Mouse (Mus musculus) forebrain, postnatal 0 days (tissue): Measurements from ENCODE around the gene Mrpl28. TPM values are rescaled to one million over a fixed set of nuclear protein-coding genes. Genes with fewer than 3 reads are reported as not detected.
"Not testable (repeated sequence)": the region's sequence is repeated elsewhere in the genome, so short reads cannot be mapped to it uniquely, and the experiment has no call there.

Experiments
- ATAC-seq: fragments of 200-750 bp; cut with Nextera tagmentation; 2 replicates; pipeline ENCODE4 v1.8.0; 2017; ENCODE audit warnings: mild to moderate bottlenecking, moderate library complexity
- DNase-seq: peaks from one replicate; pipeline ENCODE4 v3.0.0-alpha.2; 2015
- H3K27ac ChIP-seq: fragments of 300-500 bp; sonication (generic); 2 replicates; pipeline ENCODE4 v1.5.1; 2014; ENCODE audit warnings: low read depth, mild to moderate bottlenecking, antibody characterized with exemption, low read length, moderate library complexity, mixed read lengths
- H3K27me3 ChIP-seq: fragments of 300-500 bp; sonication (generic); 2 replicates; pipeline ENCODE4 v1.6.1; 2014; ENCODE audit warnings: mild to moderate bottlenecking, low read length, mixed read lengths; ENCODE audit not compliant: insufficient read depth
- H3K36me3 ChIP-seq: fragments of 300-500 bp; sonication (generic); 2 replicates; pipeline ENCODE4 v1.6.1; 2014; ENCODE audit warnings: mild to moderate bottlenecking, moderate library complexity; ENCODE audit not compliant: insufficient read depth
- H3K4me1 ChIP-seq: fragments of 300-500 bp; sonication (generic); 2 replicates; pipeline ENCODE4 v1.6.1; 2014; ENCODE audit warnings: antibody characterized with exemption; ENCODE audit not compliant: insufficient read depth
- H3K4me2 ChIP-seq: fragments of 300-500 bp; sonication (generic); 2 replicates; pipeline ENCODE4 v1.6.1; 2014; ENCODE audit warnings: low read depth, mild to moderate bottlenecking, moderate library complexity
- H3K4me3 ChIP-seq: fragments of 300-500 bp; sonication (generic); 2 replicates; pipeline ENCODE4 v1.5.1; 2014; ENCODE audit warnings: low read depth, low read length, mixed read lengths
- H3K9ac ChIP-seq: fragments of 300-500 bp; sonication (generic); 2 replicates; pipeline ENCODE4 v1.6.1; 2014; ENCODE audit warnings: mild to moderate bottlenecking
- H3K9me3 ChIP-seq: fragments of 300-500 bp; sonication (generic); 2 replicates; pipeline ENCODE4 v1.6.1; 2016; ENCODE audit warnings: low read length
- CTCF ChIP-seq: sonication (generic); IDR thresholded peaks from 2 replicates; pipeline ENCODE4 v1.5.1; 2016; ENCODE audit warnings: antibody characterized with exemption, control low read depth, low read depth
- WGBS: fragments of 180-500 bp; shearing (Covaris S2); extraction: QIAGEN DNeasy Blood & Tissue Kit; methylation state at CpG from one replicate; pipeline ENCODE4 v1.1.7; 2014; 5-methylcytosine and 5-hydroxymethylcytosine counted together
- polyA plus RNA-seq: library from polyadenylated mRNA; unstranded; fragments of >200 nt; fragmentation: Nextera tagmentation; extraction: Ambion mirVana; gene quantifications from 2 replicates; pipeline ENCODE4 v1.2.1, GENCODE M21; 2015
- total RNA-seq: library from RNA; depleted of rRNA; stranded (reverse); fragments of >200 nt; gene quantifications from 2 replicates; pipeline ENCODE4 v1.2.3, GENCODE M21; 2014

Mrpl28 gene
- total and polyA plus RNA-seq, 2 experiments from 2014 or later, result 116 to 182 TPM

- Histone ChIP-seq H3K27ac (no peak overlapping the region), H3K9me3 (no peaks in the 10 kb centered on the region), H3K4me2 (no peak overlapping the region), H3K4me3 (no peak overlapping the region), H3K9ac (no peak overlapping the region), H3K4me1 (peaks cover 6% of the 10 kb centered on the region; the same call in 1 of the 2 replicates), H3K27me3 (peaks cover 7% of the 10 kb centered on the region), H3K36me3 (no peaks in the 10 kb centered on the region)
- ATAC-seq (no peak), DNase-seq (no peak)
- TF ChIP-seq CTCF, result no peak
- WGBS, result 17% methylated on average over 4 of the region's 4 CpGs
These were observed 13.1 kb upstream of the Mrpl28 start for GRCm38 (mm10) chr17:26110156-26110555.

DNA sequence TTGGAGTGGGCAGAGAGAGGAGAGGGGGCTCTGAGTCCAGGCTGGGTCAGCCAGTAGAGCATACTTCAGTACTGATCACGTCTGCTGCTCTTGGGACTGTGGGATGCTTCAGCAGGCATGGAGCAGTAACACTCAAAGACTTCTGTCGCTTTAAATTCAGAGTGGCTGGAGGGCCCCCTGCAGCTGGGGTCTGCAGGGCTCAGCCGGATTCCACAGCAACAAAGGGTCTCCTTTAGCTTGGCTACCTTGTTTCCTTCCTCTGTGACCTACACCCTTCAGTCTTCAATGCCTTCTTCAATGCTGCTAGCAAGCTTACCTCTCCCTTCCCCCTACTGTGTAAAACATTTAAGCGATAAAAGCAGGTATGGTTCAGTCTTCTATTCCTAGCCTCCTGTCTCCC is 12.3 kb upstream of the Mrpl28 start:
- no peak overlapping the region for H3K4me2 ChIP-seq
- H3K4me1 ChIP-seq, result peaks cover 6% of the 10 kb centered on the region; the same call in 1 of the 2 replicates
- WGBS, result 6% methylated on average over 4 of the region's 4 CpGs
- H3K4me3 ChIP-seq, result no peak overlapping the region
- H3K9me3 ChIP-seq, result no peaks in the 10 kb centered on the region
- ATAC-seq (no peak), DNase-seq (no peak)
- no peak overlapping the region for H3K27ac ChIP-seq
- H3K27me3 ChIP-seq, result peaks cover 10% of the 10 kb centered on the region
- no peaks in the 10 kb centered on the region for H3K36me3 ChIP-seq
- TF ChIP-seq CTCF, result no peak
- H3K9ac ChIP-seq, result no peak overlapping the region

- TF ChIP-seq CTCF, result no peak
- H3K27ac ChIP-seq, result no peak overlapping the region
- H3K4me1 ChIP-seq, result peaks cover 6% of the 10 kb centered on the region; the same call in 1 of the 2 replicates
- H3K9me3 ChIP-seq, result no peaks in the 10 kb centered on the region
- no peak overlapping the region for H3K4me3 ChIP-seq
- H3K36me3 ChIP-seq, result no peaks in the 10 kb centered on the region
- peaks cover 10% of the 10 kb centered on the region for H3K27me3 ChIP-seq
- no peak overlapping the region for H3K9ac ChIP-seq
- WGBS, result 27% methylated on average over 4 of the region's 4 CpGs
- ATAC-seq (no peak), DNase-seq (no peak)
- H3K4me2 ChIP-seq, result no peak overlapping the region
These were observed 11.6 kb upstream of the Mrpl28 start for GRCm38 (mm10) chr17:26111722-26112121.

DNA sequence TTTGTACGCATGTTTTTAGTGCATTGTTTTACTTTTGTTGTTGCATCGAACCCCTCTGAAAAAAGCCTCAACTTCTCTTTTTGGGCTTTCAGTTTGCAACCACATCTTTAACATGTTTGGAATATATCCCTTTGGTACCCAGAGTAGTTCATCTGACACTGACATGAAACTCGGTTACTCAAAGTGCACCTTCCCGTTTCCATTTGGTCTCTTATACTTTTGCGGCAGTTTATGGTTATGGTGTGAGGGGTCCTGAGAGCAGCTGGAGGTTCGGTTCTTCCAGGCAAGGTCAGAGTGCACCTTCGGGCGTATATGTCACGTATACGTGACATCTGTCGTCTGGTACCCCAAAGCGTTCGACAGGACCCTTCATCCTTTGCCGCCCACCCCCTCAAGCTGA is 10.5 kb upstream of the Mrpl28 start:
- no peaks in the 10 kb centered on the region for H3K9me3 ChIP-seq
- H3K4me3 ChIP-seq, result peak overlapping the region; percentile 67
- H3K36me3 ChIP-seq, result no peaks in the 10 kb centered on the region
- peaks cover 6% of the 10 kb centered on the region; the same call in 1 of the 2 replicates for H3K4me1 ChIP-seq
- WGBS, result 14% methylated on average over 14 of the region's 14 CpGs
- no peak for DNase-seq
- H3K9ac ChIP-seq, result peak overlapping the region; percentile 79
- TF ChIP-seq CTCF, result no peak
- ATAC-seq, result no peak
- H3K27ac ChIP-seq, result no peak overlapping the region
- peaks cover 14% of the 10 kb centered on the region for H3K27me3 ChIP-seq
- H3K4me2 ChIP-seq, result peak overlapping the region; percentile 94

DNA sequence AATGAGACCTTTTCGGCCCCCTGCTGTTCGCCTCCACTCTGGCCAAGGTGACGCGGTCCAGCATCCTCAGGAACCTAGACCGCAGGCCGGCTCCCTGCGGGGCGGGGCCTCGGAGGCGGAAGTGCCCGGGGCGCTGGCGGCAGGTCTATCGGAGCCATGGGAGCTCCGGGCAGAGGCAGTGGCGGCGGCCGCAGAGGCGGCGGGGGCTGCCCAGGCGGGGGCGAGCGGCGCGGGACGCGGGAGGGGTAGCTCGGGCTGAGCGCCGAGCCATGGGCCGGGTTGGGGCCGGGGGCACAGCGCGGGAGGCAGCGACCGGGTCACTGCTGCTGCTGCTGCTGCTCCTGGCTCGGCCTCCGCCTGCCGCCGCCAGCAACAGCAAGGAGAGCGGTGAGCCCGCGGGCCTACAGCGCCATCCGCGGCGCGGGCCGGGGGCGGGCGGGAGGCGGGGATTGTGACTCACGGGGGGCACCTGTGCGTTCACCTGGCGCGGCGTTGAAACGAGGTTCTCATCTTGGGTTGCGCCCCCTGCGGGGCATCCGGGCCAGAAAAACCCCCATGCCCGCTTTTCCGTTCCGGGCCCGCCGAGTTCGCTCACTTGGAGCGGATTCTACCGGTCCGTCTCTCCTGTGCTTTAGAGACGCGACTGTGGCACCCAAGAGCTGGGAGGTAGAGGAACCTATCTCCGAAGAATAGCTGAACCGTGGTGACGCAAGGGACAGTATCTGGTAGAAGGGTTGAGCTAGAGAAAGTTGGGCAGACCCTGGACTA is 9.9 kb upstream of the Mrpl28 start, which contains the start of gene Tmem8:
Gene Tmem8, plus strand, starts transcription at position 119 of the 768 bp plus-strand sequence.
- peak within 1 kb of the TSS; percentile 94 for H3K4me2 ChIP-seq
- DNase-seq (peak; percentile 77), ATAC-seq (peak; percentile 72)
- H3K9me3 ChIP-seq, result no peaks in the 10 kb centered on the region
- H3K4me3 ChIP-seq, result peak within 1 kb of the TSS; percentile 67
- H3K27ac ChIP-seq, result no peak within 1 kb of the TSS
- H3K27me3 ChIP-seq, result peaks cover 14% of the 10 kb centered on the region
- peak within 1 kb of the TSS; percentile 79 for H3K9ac ChIP-seq
- H3K36me3 ChIP-seq, result no peaks in the 10 kb centered on the region
- H3K4me1 ChIP-seq, result peaks cover 6% of the 10 kb centered on the region; the same call in 1 of the 2 replicates
- WGBS, result 1% methylated on average over 74 of the region's 75 CpGs
- TF ChIP-seq CTCF, result peak; percentile 48

DNA sequence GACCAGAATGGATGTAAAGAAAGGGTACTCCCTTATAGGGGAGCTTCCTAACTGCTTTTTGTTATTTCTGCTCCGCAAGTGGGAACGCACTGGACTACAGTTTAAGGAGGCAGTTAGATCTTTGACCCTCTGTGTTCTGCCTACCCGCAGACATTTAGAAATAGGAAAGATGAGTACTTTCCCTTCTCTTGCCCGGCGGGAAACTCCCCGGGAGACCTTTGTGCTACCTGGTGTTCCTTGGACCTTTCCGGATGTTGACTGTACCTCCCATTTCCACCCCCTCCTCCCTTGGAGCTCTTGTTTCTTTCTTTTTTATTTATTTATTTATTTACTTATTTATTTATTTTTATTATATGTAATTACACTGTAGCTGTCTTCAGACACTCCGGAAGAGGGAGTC is 9.2 kb upstream of the Mrpl28 start:
- Histone ChIP-seq H3K27me3 (peaks cover 14% of the 10 kb centered on the region), H3K36me3 (no peaks in the 10 kb centered on the region), H3K4me1 (peaks cover 6% of the 10 kb centered on the region; the same call in 1 of the 2 replicates), H3K9ac (peak overlapping the region; percentile 79), H3K27ac (no peak overlapping the region), H3K9me3 (no peaks in the 10 kb centered on the region), H3K4me2 (peak overlapping the region; percentile 94), H3K4me3 (peak overlapping the region; percentile 67)
- DNase-seq, result no peak
- WGBS, result 10% methylated on average over 8 of the region's 8 CpGs
- ATAC-seq, result no peak
- no peak for TF ChIP-seq CTCF

DNA sequence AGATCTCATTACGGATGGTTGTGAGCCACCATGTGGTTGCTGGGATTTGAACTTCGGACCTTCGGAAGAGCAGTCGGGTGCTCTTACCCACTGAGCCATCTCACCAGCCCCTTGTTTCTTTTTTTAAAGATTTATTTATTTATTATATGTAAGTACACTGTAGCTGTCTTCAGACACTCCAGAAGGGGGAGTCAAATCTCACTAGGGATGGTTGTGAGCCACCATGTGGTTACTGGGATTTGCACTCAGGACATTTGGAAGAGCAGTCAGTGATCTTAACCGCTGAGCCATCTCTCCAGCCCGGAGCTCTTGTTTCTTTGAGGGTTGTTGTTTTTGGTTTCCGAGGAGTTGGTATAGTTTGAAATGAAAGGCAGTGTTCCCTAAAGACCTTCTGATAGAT is 8.8 kb upstream of the Mrpl28 start:
- ATAC-seq, H3K4me2 ChIP-seq, H3K36me3 ChIP-seq, H3K4me3 ChIP-seq, H3K27ac ChIP-seq, DNase-seq, H3K4me1 ChIP-seq, H3K9ac ChIP-seq, H3K9me3 ChIP-seq: not testable (repeated sequence)
- WGBS, result 63% methylated on average over 7 of the region's 7 CpGs
- H3K27me3 ChIP-seq, result peaks cover 14% of the 10 kb centered on the region
